In the genomic region with DNA sequence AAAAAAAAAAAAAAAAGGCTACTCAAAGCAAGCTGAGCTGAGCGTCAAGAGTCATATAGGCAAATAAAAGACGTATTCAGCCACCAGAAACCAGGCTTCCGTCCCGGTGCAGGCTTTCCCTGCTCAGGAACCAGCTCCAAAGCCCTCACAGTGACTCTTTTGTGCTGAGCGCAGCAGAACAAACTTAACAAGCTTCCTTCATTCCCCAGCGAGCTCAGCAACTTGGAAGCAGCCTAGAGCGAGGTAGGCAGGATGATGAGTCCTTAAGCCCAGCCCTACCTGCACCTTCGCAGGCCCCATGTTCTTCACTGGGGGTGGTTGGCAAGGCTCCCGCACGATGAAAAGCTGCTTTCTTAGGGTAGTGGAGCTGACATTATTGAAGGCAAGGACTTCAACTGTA, we compare ENCODE assay signal across 13 mouse cellular contexts. TPM values are rescaled to one million over a fixed set of nuclear protein-coding genes. Genes with fewer than 3 reads are reported as not detected.
DNase-seq lines count a peak whose midpoint lies in the region; ATAC-seq and TF ChIP-seq lines count a peak whose summit lies in the region.
"Had no signal": no experiment of that assay in that cellular context is flagged by ENCODE, and none has a peak within 500 bp of the region (broad histone marks: within the 10 kb centered on the region; RNA-seq: fewer than 3 reads in every experiment).

No protein-coding gene starts in this region.

- intact Hi-C loops in left cerebral cortex, postnatal 10 days (cut with DNase I) = loop anchor here (5.0 kb wide), 2 partner anchors 421 to 531 kb away; no protein-coding TSS in a partner anchor

- no peak overlapping the region for H3K9ac ChIP-seq in hindbrain, embryonic 12.5 days
- H3K9ac ChIP-seq in hindbrain, embryonic 13.5 days = no peak overlapping the region
- H3K9ac ChIP-seq in liver, postnatal 0 days (replicated peaks) = no peak overlapping the region
- H3K9ac ChIP-seq: intestine, embryonic 15.5 days; neural tube, embryonic 12.5 days; stomach, embryonic 15.5 days had no signal

- 59% methylated on average over 10 of the region's 10 CpGs for WGBS in hindbrain, embryonic 12.5 days
- WGBS in hindbrain, embryonic 13.5 days = 65% methylated on average over 10 of the region's 10 CpGs
- WGBS in liver, postnatal 0 days (ENCODE audit: insufficient replicate concordance) = 72% methylated on average over 10 of the region's 10 CpGs

- H3K4me2 ChIP-seq in hindbrain, embryonic 12.5 days (replicated peaks) = no peak overlapping the region
- H3K4me2 ChIP-seq in hindbrain, embryonic 13.5 days = no peak overlapping the region
- H3K4me2 ChIP-seq in liver, postnatal 0 days (ENCODE audit: low read depth, low read length) = no peak overlapping the region
- H3K4me2 ChIP-seq: intestine, embryonic 15.5 days; neural tube, embryonic 12.5 days; stomach, embryonic 15.5 days had no signal

- DNase-seq in brain, adult 2 months (ENCODE audit: low read depth, low spot score) = peak; percentile 74
- peak; percentile 29 for DNase-seq in forelimb bud, embryonic 11.5 days (ENCODE audit: low read depth, low spot score)
- peak; percentile 39 to 44 for DNase-seq in left cerebral cortex, postnatal 10 days (ENCODE audit: extremely low spot score in 1 of 2, low spot score in 2 of 2)
- DNase-seq in gastrocnemius, adult 8-10 months (ENCODE audit: low spot score in 2 of 2) = no peak
- DNase-seq in spleen, adult 12 weeks (ENCODE audit: low spot score) = no peak
- no peak for DNase-seq in liver, postnatal 0 days
- DNase-seq: cerebellum, postnatal 14 days; heart, adult 18-20 months had no signal

- no peaks in the 10 kb centered on the region for H3K36me3 ChIP-seq in hindbrain, embryonic 12.5 days
- H3K36me3 ChIP-seq in hindbrain, embryonic 13.5 days = no peaks in the 10 kb centered on the region
- H3K36me3 ChIP-seq in liver, postnatal 0 days (replicated peaks; ENCODE audit: insufficient read depth, low read length) = no peaks in the 10 kb centered on the region
- H3K36me3 ChIP-seq: intestine, embryonic 15.5 days; neural tube, embryonic 12.5 days; stomach, embryonic 15.5 days had no signal

- no peaks in the 10 kb centered on the region for H3K4me1 ChIP-seq in hindbrain, embryonic 12.5 days
- no peaks in the 10 kb centered on the region for H3K4me1 ChIP-seq in hindbrain, embryonic 13.5 days (replicated peaks)
- no peaks in the 10 kb centered on the region for H3K4me1 ChIP-seq in liver, postnatal 0 days (ENCODE audit: insufficient read depth)
- H3K4me1 ChIP-seq: intestine, embryonic 15.5 days; neural tube, embryonic 12.5 days; stomach, embryonic 15.5 days had no signal

- H3K27ac ChIP-seq in hindbrain, embryonic 12.5 days = peak overlapping the region; percentile 2; the same call in 1 of the 2 replicates
- H3K27ac ChIP-seq in hindbrain, embryonic 13.5 days = no peak overlapping the region
- H3K27ac ChIP-seq in liver, postnatal 0 days (ENCODE audit: low read depth) = no peak overlapping the region
- H3K27ac ChIP-seq: intestine, embryonic 15.5 days; neural tube, embryonic 12.5 days; stomach, embryonic 15.5 days had no signal

- no peak for TF ChIP-seq EP300 in liver, postnatal 0 days (IDR thresholded peaks at IDR 0.05; ENCODE audit: low read depth)

- H3K4me3 ChIP-seq in hindbrain, embryonic 12.5 days = no peak overlapping the region
- H3K4me3 ChIP-seq in hindbrain, embryonic 13.5 days = no peak overlapping the region
- no peak overlapping the region for H3K4me3 ChIP-seq in liver, postnatal 0 days (ENCODE audit: low read depth, low read length)
- H3K4me3 ChIP-seq: intestine, embryonic 15.5 days; neural tube, embryonic 12.5 days; stomach, embryonic 15.5 days had no signal

- H3K9me3 ChIP-seq in hindbrain, embryonic 12.5 days (replicated peaks) = no peaks in the 10 kb centered on the region
- no peaks in the 10 kb centered on the region for H3K9me3 ChIP-seq in hindbrain, embryonic 13.5 days
- H3K9me3 ChIP-seq in liver, postnatal 0 days (ENCODE audit: low read length) = 0 out of 2 replicates have a peak, but pooled peaks cover 2% of the 10 kb centered on the region
- H3K9me3 ChIP-seq: intestine, embryonic 15.5 days; neural tube, embryonic 12.5 days; stomach, embryonic 15.5 days had no signal

- H3K27me3 ChIP-seq in hindbrain, embryonic 12.5 days = no peaks in the 10 kb centered on the region
- no peaks in the 10 kb centered on the region for H3K27me3 ChIP-seq in hindbrain, embryonic 13.5 days
- no peaks in the 10 kb centered on the region for H3K27me3 ChIP-seq in liver, postnatal 0 days (ENCODE audit: insufficient read depth, low read length)
- H3K27me3 ChIP-seq: intestine, embryonic 15.5 days; neural tube, embryonic 12.5 days; stomach, embryonic 15.5 days had no signal

- TF ChIP-seq CTCF in liver, postnatal 0 days (IDR thresholded peaks at IDR 0.05; ENCODE audit: low read depth) = no peak

- no peak for ATAC-seq in hindbrain, embryonic 12.5 days (ENCODE audit: low FRiP score)
- ATAC-seq in hindbrain, embryonic 13.5 days (ENCODE audit: low FRiP score) = no peak
- no peak for ATAC-seq in liver, postnatal 0 days
- ATAC-seq: intestine, embryonic 15.5 days had no signal

RNA-seq across cellular contexts. Expression of a gene that starts 14.5 kb away (rescaled TPM):
- polyA plus RNA-seq in hindbrain, embryonic 12.5 days (2016; fragmentation: Nextera tagmentation; extraction: Ambion mirVana) = 0.05 and 0.13 TPM in 2 replicates
- polyA plus RNA-seq in hindbrain, embryonic 13.5 days (2015; fragmentation: Nextera tagmentation; extraction: Ambion mirVana) = 0.08 and 0.10 TPM in 2 replicates
- total RNA-seq in left cerebral cortex, postnatal 10 days (2021) = not detected
- not detected for total RNA-seq in gastrocnemius, adult 8-10 months (2022)
- 0.06 TPM in 1 of 2 replicates, not detected in the other for polyA plus RNA-seq in liver, postnatal 0 days (2015; fragmentation: Nextera tagmentation; extraction: Ambion mirVana)
- total RNA-seq: heart, adult 18-20 months had no signal

RNA-seq across cellular contexts. Expression of a gene that starts 52.4 kb away (rescaled TPM):
- polyA plus RNA-seq in hindbrain, embryonic 12.5 days (2016; fragmentation: Nextera tagmentation; extraction: Ambion mirVana) = 15.3 and 16.4 TPM in 2 replicates
- 9.7 and 9.9 TPM in 2 replicates for polyA plus RNA-seq in hindbrain, embryonic 13.5 days (2015; fragmentation: Nextera tagmentation; extraction: Ambion mirVana)
- 10 to 100 TPM in 1 of 2 experiments, 1 to 10 TPM in 1; 8.9 to 13.5 TPM for total RNA-seq in left cerebral cortex, postnatal 10 days (2021)
- total RNA-seq in gastrocnemius, adult 8-10 months (2022) = 10 to 100 TPM in 2 of 4 experiments, 1 to 10 TPM in 2; 7.2 to 11.1 (median 8.9) TPM
- polyA plus RNA-seq in liver, postnatal 0 days (2015; fragmentation: Nextera tagmentation; extraction: Ambion mirVana) = 2.9 and 3.2 TPM in 2 replicates

Comparison
In these comparisons a context has a peak if more than half of its experiments do, and no peak if none do; other contexts are left out.
1. DNase-seq: peak in brain, adult 2 months (single experiment), forelimb bud, embryonic 11.5 days (single experiment) and left cerebral cortex, postnatal 10 days (2 of 2); none in gastrocnemius, adult 8-10 months (0 of 2), spleen, adult 12 weeks (single experiment) and liver, postnatal 0 days (single experiment).